Mouse (Mus musculus) kidney, adult 2 months (tissue): ENCODE measurements around the gene Shank2.

Source experiments
- CTCF ChIP-seq: fragments of 200-500 bp; conservative IDR thresholded peaks from 2 replicates; pipeline ENCODE4 v1.5.1; 2011; ENCODE audit warnings: low read depth, mild to moderate bottlenecking, control low read depth, low read length, moderate library complexity, mixed read lengths; ENCODE audit not compliant: insufficient read depth, insufficient read length
- POLR2A ChIP-seq: fragments of 200-500 bp; IDR thresholded peaks from one replicate; pipeline ENCODE4 v1.6.1; 2011; ENCODE audit warnings: low read depth, low read length, control low read depth

- no peak for TF ChIP-seq POLR2A
- TF ChIP-seq CTCF, result peak; percentile 64
Observed at GRCm38 (mm10) chr7:144026024-144026752, 24.5 kb downstream of the Shank2 start.
